Mouse (Mus musculus) erythroblast, embryonic 14.5 days (primary cell): ENCODE results near the gene Ostc. TPM values are rescaled to one million over a fixed set of nuclear protein-coding genes. Genes with fewer than 3 reads are reported as not detected.

ENCODE experiments used
- H3K27me3 ChIP-seq: 2 replicates; pipeline ENCODE4 v1.6.1; 2012; ENCODE audit warnings: inconsistent platforms; ENCODE audit not compliant: control insufficient read depth
- H3K36me3 ChIP-seq: 2 replicates; pipeline ENCODE4 v1.6.1; 2012; ENCODE audit warnings: mild to moderate bottlenecking, inconsistent platforms; ENCODE audit not compliant: control insufficient read depth
- H3K4me1 ChIP-seq: 2 replicates; pipeline ENCODE4 v1.6.1; 2012; ENCODE audit warnings: inconsistent platforms; ENCODE audit not compliant: control insufficient read depth
- H3K4me3 ChIP-seq: replicated peaks from 2 replicates; pipeline ENCODE3; 2012; ENCODE audit warnings: moderate library complexity, mild to moderate bottlenecking, inconsistent platforms
- H3K9me3 ChIP-seq: 2 replicates; pipeline ENCODE4 v1.6.1; 2012; ENCODE audit warnings: low read length, inconsistent platforms, mixed read lengths; ENCODE audit not compliant: control insufficient read depth
- GATA1 ChIP-seq: IDR thresholded peaks from 2 replicates; pipeline ENCODE4 v1.6.1; 2012; ENCODE audit warnings: low read length, inconsistent platforms, mixed read lengths
- TAL1 ChIP-seq: IDR thresholded peaks from 3 replicates; pipeline ENCODE4 v1.6.1; 2012; ENCODE audit warnings: low read length, inconsistent platforms, mixed read lengths
- polyA plus RNA-seq: library from polyadenylated mRNA; stranded (reverse); fragments of >175 nt; gene quantifications from 2 replicates; pipeline ENCODE4 v1.2.3, GENCODE M21; 2012

Gene Ostc
- polyA plus RNA-seq, 1 experiment = 2.0 TPM

- Histone ChIP-seq H3K36me3 (no peaks in the 10 kb centered on the region), H3K4me1 (peaks cover 7% of the 10 kb centered on the region), H3K27me3 (no peaks in the 10 kb centered on the region), H3K9me3 (no peaks in the 10 kb centered on the region), H3K4me3 (no peak overlapping the region)
- TF ChIP-seq TAL1 (no peak), GATA1 (no peak)
Observed at GRCm38 (mm10) chr3:130662496-130662895, 46.7 kb downstream of the Ostc start.

DNA sequence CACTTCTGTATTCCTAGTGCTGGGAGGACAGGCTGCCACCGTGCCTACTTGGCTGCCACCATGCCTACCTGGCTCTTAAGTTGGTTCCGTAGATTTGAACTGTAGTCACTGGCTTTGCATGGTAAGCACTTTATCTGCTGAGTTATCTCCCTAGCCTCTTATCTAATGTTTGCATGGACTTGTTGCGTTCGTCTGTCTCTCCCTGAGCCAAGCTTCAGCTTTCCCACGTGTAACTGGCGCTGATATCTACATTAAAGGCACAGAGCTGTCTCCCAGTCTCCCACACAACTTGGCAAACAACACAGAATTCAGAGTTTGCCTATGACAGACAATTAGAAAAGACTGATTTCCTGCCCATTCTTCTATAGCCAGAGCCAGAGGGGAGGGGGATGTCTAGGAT, 48.6 kb downstream of the Ostc start:
- H3K36me3 ChIP-seq = no peaks in the 10 kb centered on the region
- TF ChIP-seq TAL1 = no peak
- no peak for TF ChIP-seq GATA1
- H3K4me3 ChIP-seq = no peak overlapping the region

GRCm38 (mm10) chr3:130649569-130649968, 59.7 kb downstream of the Ostc start:
- Histone ChIP-seq H3K4me3 (no peak overlapping the region), H3K27me3 (no peaks in the 10 kb centered on the region), H3K9me3 (no peaks in the 10 kb centered on the region), H3K36me3 (no peaks in the 10 kb centered on the region), H3K4me1 (no peaks in the 10 kb centered on the region)
- TF ChIP-seq TAL1 (no peak), GATA1 (no peak)

More for the DNA sequence above, 48.6 kb downstream of the Ostc start:
- Histone ChIP-seq H3K4me1 (peaks cover 7% of the 10 kb centered on the region), H3K27me3 (no peaks in the 10 kb centered on the region), H3K9me3 (no peaks in the 10 kb centered on the region)

DNA sequence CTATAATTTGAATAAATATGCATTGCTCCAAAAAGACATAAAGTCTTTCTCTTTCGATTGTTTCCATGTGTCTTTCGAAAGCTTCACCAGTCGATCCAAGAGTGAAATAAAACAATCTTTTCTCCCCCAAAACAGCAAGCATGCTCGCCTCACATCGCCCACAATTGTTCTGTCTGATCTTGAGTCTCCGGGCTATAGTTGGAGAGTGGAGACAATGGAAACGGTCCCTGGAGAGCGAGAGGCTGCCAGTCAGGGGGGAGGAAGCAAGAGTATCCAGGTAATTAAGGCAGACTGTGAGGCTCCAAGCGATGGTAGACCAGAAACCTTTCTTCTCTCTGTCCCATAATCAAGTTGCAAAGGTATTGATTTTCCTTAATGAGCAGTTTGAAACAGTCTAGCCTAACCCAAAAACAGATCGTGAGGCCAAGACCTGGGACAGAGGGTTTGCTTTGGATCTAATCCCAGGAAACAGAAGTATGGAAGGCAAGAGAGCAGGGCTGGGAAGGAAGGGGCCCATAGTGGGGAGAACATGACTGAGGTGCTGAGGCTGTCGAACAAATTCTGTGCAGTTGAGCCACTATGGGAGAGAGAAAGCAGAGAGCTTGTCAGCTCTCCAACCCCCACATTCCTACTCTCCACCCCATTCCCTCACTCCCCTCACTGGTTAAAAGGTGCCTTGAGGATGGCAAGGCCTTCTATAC, 63.0 kb downstream of the Ostc start:
- H3K36me3 ChIP-seq = no peaks in the 10 kb centered on the region
- TF ChIP-seq TAL1 (no peak), GATA1 (no peak)
- no peaks in the 10 kb centered on the region for H3K27me3 ChIP-seq
- no peaks in the 10 kb centered on the region for H3K9me3 ChIP-seq
- no peaks in the 10 kb centered on the region for H3K4me1 ChIP-seq
- no peak overlapping the region for H3K4me3 ChIP-seq

Other genes with a start within 250 kb of the Ostc start
- gene Etnppl, start 92.0 kb downstream of the Ostc start, polyA plus RNA-seq = not detected in 2 replicates
- gene Rpl34, start 21.0 kb upstream of the Ostc start, polyA plus RNA-seq = 6.6 and 9.4 TPM in 2 replicates